Mouse (Mus musculus): ENCODE results near the gene Ctnnd2. TPM values are rescaled to one million over a fixed set of nuclear protein-coding genes. Genes with fewer than 3 reads are reported as not detected.

The Ctnnd2 gene
- total RNA-seq, 2 experiments from 2014 or later, result 267 to 288 TPM

- DNase-seq (ENCODE audit: low spot score in 2 of 2), result peak; percentile 59 to 75
These were observed 308.3 kb downstream of the Ctnnd2 start for GRCm38 (mm10) chr15:30480676-30481075.

- no peak for DNase-seq (ENCODE audit: low spot score in 2 of 2)
These were observed 334.1 kb downstream of the Ctnnd2 start for GRCm38 (mm10) chr15:30506476-30506875.

- DNase-seq (ENCODE audit: low spot score in 2 of 2), result no peak
These were observed 340.1 kb downstream of the Ctnnd2 start for GRCm38 (mm10) chr15:30512467-30512866.

- DNase-seq (ENCODE audit: low spot score in 2 of 2), result no peak
These were observed 340.7 kb downstream of the Ctnnd2 start for GRCm38 (mm10) chr15:30513122-30513521.

- DNase-seq (ENCODE audit: low spot score in 2 of 2), result no peak
These were observed 343.0 kb downstream of the Ctnnd2 start for GRCm38 (mm10) chr15:30515425-30515824.

- no peak for DNase-seq (ENCODE audit: low spot score in 2 of 2)
These were observed 369.1 kb downstream of the Ctnnd2 start for GRCm38 (mm10) chr15:30541459-30541858.

GRCm38 (mm10) chr15:30548263-30548662, 375.9 kb downstream of the Ctnnd2 start:
- no peak for DNase-seq (ENCODE audit: low spot score in 2 of 2)

- DNase-seq (ENCODE audit: low spot score in 2 of 2), result no peak
These were observed 378.6 kb downstream of the Ctnnd2 start for GRCm38 (mm10) chr15:30550956-30551355.

GRCm38 (mm10) chr15:30553910-30554406, 381.6 kb downstream of the Ctnnd2 start:
- no peak for DNase-seq (ENCODE audit: low spot score in 2 of 2)

GRCm38 (mm10) chr15:30555787-30556186, 383.4 kb downstream of the Ctnnd2 start:
- DNase-seq (ENCODE audit: low spot score in 2 of 2), result no peak

- no peak for DNase-seq (ENCODE audit: low spot score in 2 of 2)
These were observed 390.0 kb downstream of the Ctnnd2 start for GRCm38 (mm10) chr15:30562375-30562774.

- no peak for DNase-seq (ENCODE audit: low spot score in 2 of 2)
These were observed 392.2 kb downstream of the Ctnnd2 start for GRCm38 (mm10) chr15:30564594-30564993.

GRCm38 (mm10) chr15:30570254-30570800, 397.9 kb downstream of the Ctnnd2 start:
- no peak for DNase-seq (ENCODE audit: low spot score in 2 of 2)

GRCm38 (mm10) chr15:30587446-30587845, 415.1 kb downstream of the Ctnnd2 start:
- DNase-seq (ENCODE audit: low spot score in 2 of 2), result no peak

- DNase-seq (ENCODE audit: low spot score in 2 of 2), result no peak
These were observed 418.5 kb downstream of the Ctnnd2 start for GRCm38 (mm10) chr15:30590865-30591264.

- DNase-seq (ENCODE audit: low spot score in 2 of 2), result no peak
These were observed 423.1 kb downstream of the Ctnnd2 start for GRCm38 (mm10) chr15:30595507-30595906.

- DNase-seq (ENCODE audit: low spot score in 2 of 2), result no peak
These were observed 438.2 kb downstream of the Ctnnd2 start for GRCm38 (mm10) chr15:30610613-30611012.

- DNase-seq (ENCODE audit: low spot score in 2 of 2), result no peak
These were observed 443.1 kb downstream of the Ctnnd2 start for GRCm38 (mm10) chr15:30615451-30615850.

- no peak for DNase-seq (ENCODE audit: low spot score in 2 of 2)
These were observed 444.5 kb downstream of the Ctnnd2 start for GRCm38 (mm10) chr15:30616861-30617260.

- DNase-seq (ENCODE audit: low spot score in 2 of 2), result no peak
These were observed 445.5 kb downstream of the Ctnnd2 start for GRCm38 (mm10) chr15:30617932-30618331.

- no peak for DNase-seq (ENCODE audit: low spot score in 2 of 2)
These were observed 456.1 kb downstream of the Ctnnd2 start for GRCm38 (mm10) chr15:30628524-30628923.

- no peak for DNase-seq (ENCODE audit: low spot score in 2 of 2)
These were observed 459.8 kb downstream of the Ctnnd2 start for GRCm38 (mm10) chr15:30632113-30632735.

- no peak for DNase-seq (ENCODE audit: low spot score in 2 of 2)
These were observed 461.5 kb downstream of the Ctnnd2 start for GRCm38 (mm10) chr15:30633917-30634316.
